Mouse (Mus musculus): ENCODE results near the gene Vmn1r194. TPM values are rescaled to one million over a fixed set of nuclear protein-coding genes. Genes with fewer than 3 reads are reported as not detected.
"Not testable (repeated sequence)": the region's sequence is repeated elsewhere in the genome, so short reads cannot be mapped to it uniquely, and the experiment has no call there.

Vmn1r194 gene
- not detected in 2 replicates for polyA plus RNA-seq (2015; fragmentation: Nextera tagmentation; extraction: Ambion mirVana)

GRCm38 (mm10) chr13:22243915-22244314 lies at the start of gene Vmn1r194:
Gene Vmn1r194, plus strand, starts transcription at chr13:22244215.
- H3K4me1 ChIP-seq = no peaks in the 10 kb centered on the region
- no peak for ATAC-seq (ENCODE audit: insufficient number of reproducible peaks, low FRiP score, low TSS enrichment, low read depth)

GRCm38 (mm10) chr13:22223060-22223459 lies 21.0 kb upstream of the Vmn1r194 start, which contains the start of gene Vmn1r193:
Gene Vmn1r193, minus strand, starts transcription at chr13:22223160.
- WGBS = 53% methylated on average over 1 of the region's 1 CpGs
- not testable (repeated sequence) for H3K4me1 ChIP-seq; H3K27me3 ChIP-seq; H3K36me3 ChIP-seq; H3K4me3 ChIP-seq; H3K9ac ChIP-seq; H3K27ac ChIP-seq; H3K9me3 ChIP-seq; ATAC-seq (ENCODE audit: insufficient number of reproducible peaks, low FRiP score, low TSS enrichment, low read depth); H3K4me2 ChIP-seq

More at GRCm38 (mm10) chr13:22243915-22244314, at the start of gene Vmn1r194:
- Histone ChIP-seq H3K9me3 (no peaks in the 10 kb centered on the region), H3K4me2 (no peak within 1 kb of the TSS), H3K4me3 (no peak within 1 kb of the TSS), H3K36me3 (no peaks in the 10 kb centered on the region), H3K27me3 (no peaks in the 10 kb centered on the region), H3K9ac (no peak within 1 kb of the TSS), H3K27ac (no peak within 1 kb of the TSS)
- 43% methylated on average over 1 of the region's 1 CpGs for WGBS

- not testable (repeated sequence) for H3K9ac ChIP-seq; ATAC-seq (ENCODE audit: insufficient number of reproducible peaks, low FRiP score, low TSS enrichment, low read depth); H3K4me2 ChIP-seq; H3K27ac ChIP-seq; H3K4me1 ChIP-seq; H3K36me3 ChIP-seq; H3K4me3 ChIP-seq; H3K27me3 ChIP-seq; H3K9me3 ChIP-seq
- WGBS = 90% methylated on average over 1 of the region's 1 CpGs
Measured at GRCm38 (mm10) chr13:22270222-22270621, 26.2 kb downstream of the Vmn1r194 start, which contains the start of gene Vmn1r195. Gene Vmn1r195, plus strand, starts transcription at chr13:22270522.

GRCm38 (mm10) chr13:22271721-22272120 lies 27.7 kb downstream of the Vmn1r194 start:
- WGBS = 9% methylated on average over 2 of the region's 2 CpGs
- Histone ChIP-seq H3K4me3 (no peak overlapping the region), H3K27me3 (no peaks in the 10 kb centered on the region), H3K9ac (no peak overlapping the region), H3K9me3 (no peaks in the 10 kb centered on the region), H3K4me2 (no peak overlapping the region), H3K27ac (no peak overlapping the region), H3K36me3 (no peaks in the 10 kb centered on the region), H3K4me1 (no peaks in the 10 kb centered on the region)
- ATAC-seq (ENCODE audit: insufficient number of reproducible peaks, low FRiP score, low TSS enrichment, low read depth) = no peak

GRCm38 (mm10) chr13:22284578-22284977 lies 40.6 kb downstream of the Vmn1r194 start:
- Histone ChIP-seq H3K9me3 (no peaks in the 10 kb centered on the region), H3K4me2 (no peak overlapping the region), H3K9ac (no peak overlapping the region), H3K27me3 (no peaks in the 10 kb centered on the region), H3K36me3 (no peaks in the 10 kb centered on the region), H3K4me1 (no peaks in the 10 kb centered on the region), H3K4me3 (no peak overlapping the region), H3K27ac (no peak overlapping the region)
- 77% methylated on average over 2 of the region's 2 CpGs for WGBS
- ATAC-seq (ENCODE audit: insufficient number of reproducible peaks, low FRiP score, low TSS enrichment, low read depth) = no peak

- no peak for ATAC-seq (ENCODE audit: insufficient number of reproducible peaks, low FRiP score, low TSS enrichment, low read depth)
- Histone ChIP-seq H3K4me1 (no peaks in the 10 kb centered on the region), H3K36me3 (no peaks in the 10 kb centered on the region), H3K9ac (no peak within 1 kb of the TSS), H3K9me3 (no peaks in the 10 kb centered on the region), H3K27me3 (no peaks in the 10 kb centered on the region), H3K4me2 (no peak within 1 kb of the TSS), H3K4me3 (no peak within 1 kb of the TSS), H3K27ac (no peak within 1 kb of the TSS)
- 68% methylated on average over 2 of the region's 2 CpGs for WGBS
Measured at GRCm38 (mm10) chr13:22289620-22290019, 45.6 kb downstream of the Vmn1r194 start, which contains the start of gene Vmn1r196. Gene Vmn1r196, plus strand, starts transcription at chr13:22289920.

Small RNAs within 50 kb of the gene (microRNA-seq; reads per million reads assigned to microRNA genes)
- gene Gm23282 = not detected
- not detected for gene Gm25084

Other genes starting within 250 kb of the Vmn1r194 start
- 1.2 and 1.3 TPM in 2 replicates for gene Prss16, start 234.5 kb upstream of the Vmn1r194 start, polyA plus RNA-seq (2015; fragmentation: Nextera tagmentation; extraction: Ambion mirVana)
- gene Hist1h2ah, start 208.6 kb upstream of the Vmn1r194 start, polyA plus RNA-seq (2015; fragmentation: Nextera tagmentation; extraction: Ambion mirVana) = 4.7 and 7.2 TPM in 2 replicates
- 4.2 and 6.2 TPM in 2 replicates for gene Hist1h2bk, start 208.3 kb upstream of the Vmn1r194 start, polyA plus RNA-seq (2015; fragmentation: Nextera tagmentation; extraction: Ambion mirVana)
- 15.8 and 18.4 TPM in 2 replicates for gene Hist1h4i, start 202.9 kb upstream of the Vmn1r194 start, polyA plus RNA-seq (2015; fragmentation: Nextera tagmentation; extraction: Ambion mirVana)
- gene Hist1h2ag, start 201.3 kb upstream of the Vmn1r194 start, polyA plus RNA-seq (2015; fragmentation: Nextera tagmentation; extraction: Ambion mirVana) = 32.9 and 36.9 TPM in 2 replicates
- 6.8 and 8.1 TPM in 2 replicates for gene Hist1h2bj, start 201.0 kb upstream of the Vmn1r194 start, polyA plus RNA-seq (2015; fragmentation: Nextera tagmentation; extraction: Ambion mirVana)
- gene Vmn1r188, start 159.8 kb upstream of the Vmn1r194 start, polyA plus RNA-seq (2015; fragmentation: Nextera tagmentation; extraction: Ambion mirVana) = not detected in 2 replicates
- not detected in 2 replicates for gene Vmn1r189, start 138.4 kb upstream of the Vmn1r194 start, polyA plus RNA-seq (2015; fragmentation: Nextera tagmentation; extraction: Ambion mirVana)
- gene Vmn1r191, start 60.2 kb upstream of the Vmn1r194 start, polyA plus RNA-seq (2015; fragmentation: Nextera tagmentation; extraction: Ambion mirVana) = not detected in 2 replicates
- not detected in 2 replicates for gene Vmn1r192, start 53.1 kb upstream of the Vmn1r194 start, polyA plus RNA-seq (2015; fragmentation: Nextera tagmentation; extraction: Ambion mirVana)
- gene Vmn1r193, start 21.1 kb upstream of the Vmn1r194 start, polyA plus RNA-seq (2015; fragmentation: Nextera tagmentation; extraction: Ambion mirVana) = not detected in 2 replicates
- gene Vmn1r195, start 26.3 kb downstream of the Vmn1r194 start, polyA plus RNA-seq (2015; fragmentation: Nextera tagmentation; extraction: Ambion mirVana) = not detected in 2 replicates
- gene Vmn1r196, start 45.7 kb downstream of the Vmn1r194 start, polyA plus RNA-seq (2015; fragmentation: Nextera tagmentation; extraction: Ambion mirVana) = not detected in 2 replicates
- gene Vmn1r197, start 80.4 kb downstream of the Vmn1r194 start, polyA plus RNA-seq (2015; fragmentation: Nextera tagmentation; extraction: Ambion mirVana) = not detected in 2 replicates
- gene Vmn1r198, start 106.1 kb downstream of the Vmn1r194 start, polyA plus RNA-seq (2015; fragmentation: Nextera tagmentation; extraction: Ambion mirVana) = not detected in 2 replicates
- not detected in 2 replicates for gene Vmn1r199, start 135.6 kb downstream of the Vmn1r194 start, polyA plus RNA-seq (2015; fragmentation: Nextera tagmentation; extraction: Ambion mirVana)
- not detected in 2 replicates for gene Vmn1r200, start 146.2 kb downstream of the Vmn1r194 start, polyA plus RNA-seq (2015; fragmentation: Nextera tagmentation; extraction: Ambion mirVana)
- not detected in 2 replicates for gene Vmn1r201, start 227.7 kb downstream of the Vmn1r194 start, polyA plus RNA-seq (2015; fragmentation: Nextera tagmentation; extraction: Ambion mirVana)